Mouse (Mus musculus) MEL-GATA-1-ER (cell line): ENCODE measurements around the gene Fbxw27.
A peak's percentile ranks its signal among the peaks of the same experiment; 100 is the strongest.
"Not testable (repeated sequence)": the region's sequence is repeated elsewhere in the genome, so short reads cannot be mapped to it uniquely, and the experiment has no call there.

Source experiments
- DNase-seq: peaks from one replicate; pipeline ENCODE4 v3.0.0-alpha.2; 2012; ENCODE audit warnings: low read depth; ENCODE audit errors: extremely low read depth

Fbxw27 gene

GRCm38 (mm10) chr9:109790570-109790969 lies at the start of gene Fbxw27:
Gene Fbxw27 (minus strand): TSS chr9:109790670.
- not testable (repeated sequence) for DNase-seq

GRCm38 (mm10) chr9:109833088-109833412 lies 42.6 kb upstream of the Fbxw27 start:
- DNase-seq, result no peak

- peak; percentile 76 for DNase-seq
Measured at GRCm38 (mm10) chr9:109832391-109833087, 42.1 kb upstream of the Fbxw27 start, which contains the start of gene Nme6. Gene Nme6 (plus strand): TSS chr9:109832749.

- DNase-seq, result peak; percentile 26
Measured at GRCm38 (mm10) chr9:109826181-109826580, 35.7 kb upstream of the Fbxw27 start.

- DNase-seq, result no peak
Measured at GRCm38 (mm10) chr9:109825739-109826138, 35.3 kb upstream of the Fbxw27 start.

GRCm38 (mm10) chr9:109816341-109816740 lies 25.9 kb upstream of the Fbxw27 start:
- DNase-seq, result no peak

GRCm38 (mm10) chr9:109813424-109813823 lies 23.0 kb upstream of the Fbxw27 start:
- DNase-seq, result no peak

GRCm38 (mm10) chr9:109811980-109812379 lies 21.5 kb upstream of the Fbxw27 start, which contains the start of gene Spink8:
Gene Spink8 (plus strand): TSS chr9:109812280.
- DNase-seq, result no peak

- DNase-seq, result no peak
Measured at GRCm38 (mm10) chr9:109807898-109808297, 17.4 kb upstream of the Fbxw27 start.

- DNase-seq, result no peak
Measured at GRCm38 (mm10) chr9:109806695-109807293, 16.3 kb upstream of the Fbxw27 start.

- no peak for DNase-seq
Measured at GRCm38 (mm10) chr9:109806260-109806659, 15.8 kb upstream of the Fbxw27 start.

- DNase-seq, result not testable (repeated sequence)
Measured at GRCm38 (mm10) chr9:109805596-109805995, 15.1 kb upstream of the Fbxw27 start.

- no peak for DNase-seq
Measured at GRCm38 (mm10) chr9:109798051-109798450, 7.6 kb upstream of the Fbxw27 start.

GRCm38 (mm10) chr9:109795811-109796210 lies 5.3 kb upstream of the Fbxw27 start:
- DNase-seq, result no peak

GRCm38 (mm10) chr9:109795221-109795620 lies 4.8 kb upstream of the Fbxw27 start:
- DNase-seq, result no peak

GRCm38 (mm10) chr9:109766841-109767240 lies 23.6 kb downstream of the Fbxw27 start:
- DNase-seq, result not testable (repeated sequence)

GRCm38 (mm10) chr9:109745989-109746388 lies 44.5 kb downstream of the Fbxw27 start, which contains the start of gene Fbxw26:
Gene Fbxw26 (minus strand): TSS chr9:109746089.
- not testable (repeated sequence) for DNase-seq
